Mouse (Mus musculus) megakaryocyte, adult 5-6 weeks (primary cell): ENCODE results near the gene Nupl1. TPM values are rescaled to one million over a fixed set of nuclear protein-coding genes. Genes with fewer than 3 reads are reported as not detected.

Experiments used
- ATAC-seq: 2 replicates; pipeline ENCODE4 v1.8.0; 2016; ENCODE audit warnings: mild to moderate bottlenecking, inconsistent platforms; ENCODE audit not compliant: poor library complexity, severe bottlenecking
- total RNA-seq, 2 experiments: library from RNA; stranded (forward) in 1 of 2; stranded (reverse) in 1 of 2; fragments of 153-499, 151-499 nt in 1 of 2; fragments of 221-1000, 200-1000 nt in 1 of 2; gene quantifications; 2 replicates each; pipeline versions ENCODE4 v1.2.3 to v1.2.4; 2015 to 2017

Nupl1 gene
- not detected in 2 replicates for total RNA-seq (2015)
- total RNA-seq (2017): not detected in 2 replicates

DNA sequence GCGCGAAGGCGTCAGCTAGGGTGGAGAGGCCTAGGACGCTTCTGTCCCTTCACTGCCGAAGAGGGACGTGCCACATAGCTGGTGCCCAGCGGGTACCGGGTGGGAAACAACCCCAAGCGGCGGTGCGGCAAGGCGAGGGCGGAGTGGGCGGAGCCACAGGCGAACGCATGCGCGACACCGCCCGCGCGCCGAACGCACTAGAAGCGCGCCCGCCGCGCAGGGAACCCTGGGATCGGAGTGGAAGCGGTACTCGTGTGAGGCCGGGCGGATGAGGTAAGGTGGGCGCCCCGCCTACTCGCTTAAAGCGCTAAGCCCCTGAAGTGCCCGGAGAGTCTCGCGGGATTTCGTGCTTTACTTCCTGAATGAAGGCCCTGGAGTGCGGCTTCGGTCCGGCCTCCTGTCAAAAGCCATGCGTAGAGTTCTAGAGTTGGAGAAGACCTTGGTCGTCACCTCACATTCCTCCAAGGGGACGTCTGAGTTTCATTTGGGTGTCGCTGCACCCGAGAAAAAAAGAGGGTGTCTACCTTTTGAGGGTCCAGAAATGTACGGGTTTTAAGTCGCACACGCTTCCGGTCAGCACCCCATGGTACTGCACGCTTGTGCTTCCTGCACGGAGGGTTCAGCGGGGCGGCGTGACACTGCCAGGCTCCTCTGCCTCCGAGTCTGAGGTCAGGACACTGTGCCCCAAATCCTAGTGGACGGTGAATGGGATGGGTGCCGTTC lies at the start of gene Nupl1, which contains the start of gene Gm49336:
Nupl1 (minus strand) TSS at position 151 of the 723 bp plus-strand sequence.
Gm49336 (minus strand) TSS at position 227 of the 723 bp plus-strand sequence.
- peak; percentile 95 for ATAC-seq

DNA sequence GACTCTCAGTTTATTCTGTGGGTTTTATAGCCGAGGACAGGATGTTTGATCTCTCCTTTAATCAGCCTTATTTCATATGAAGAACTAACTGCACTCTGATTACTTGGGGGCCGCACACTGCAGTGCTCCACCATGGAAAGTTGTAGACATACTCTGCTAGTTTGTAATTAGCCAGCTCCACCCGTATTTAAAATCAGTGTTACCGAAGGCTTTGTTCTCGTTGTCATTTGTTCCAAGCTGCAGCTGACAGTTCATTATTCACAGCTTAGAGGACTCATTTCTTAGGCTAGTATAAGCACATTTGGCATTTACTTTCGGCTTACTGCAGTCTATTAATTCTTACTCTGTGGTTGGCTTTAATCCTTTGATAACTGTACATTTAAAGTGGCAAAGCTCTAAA lies 49.8 kb upstream of the Nupl1 start:
- no peak for ATAC-seq

DNA sequence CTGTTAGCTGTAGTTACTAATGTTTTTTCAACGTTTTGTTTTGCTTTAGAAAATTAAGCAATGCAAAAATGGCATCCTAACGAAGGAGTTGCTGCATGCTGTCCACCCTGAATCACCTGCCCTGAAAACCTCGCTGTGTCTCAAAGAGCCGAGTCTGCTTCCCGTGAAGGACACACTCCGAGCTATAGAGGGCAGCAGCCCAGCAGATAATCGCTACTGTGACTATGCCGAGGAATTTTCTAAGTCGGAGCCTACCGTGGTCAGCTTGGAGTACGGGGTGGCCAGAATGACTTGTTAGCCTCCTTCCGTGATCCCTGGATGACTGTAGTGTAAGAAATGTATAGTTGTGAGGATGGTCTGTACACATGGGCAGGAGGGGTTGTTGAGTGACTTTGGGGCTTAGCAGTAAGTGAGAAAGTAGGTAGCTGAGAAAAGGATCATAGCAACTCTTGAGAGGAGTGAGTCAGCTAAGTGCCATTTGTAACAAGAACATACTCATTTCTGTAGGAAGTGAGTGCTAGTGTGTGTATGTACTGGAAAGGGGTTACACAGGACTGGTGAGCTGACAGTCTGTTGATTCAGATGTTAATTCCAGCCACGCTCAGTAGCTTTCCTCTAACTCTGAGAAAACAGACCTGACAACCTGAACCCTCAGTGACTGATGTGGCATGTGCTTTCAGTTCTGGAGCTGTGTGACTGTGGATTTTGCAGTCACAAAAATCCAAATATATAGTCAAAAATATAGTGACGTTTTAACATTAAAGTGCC lies 49.2 kb upstream of the Nupl1 start:
- ATAC-seq: no peak

DNA sequence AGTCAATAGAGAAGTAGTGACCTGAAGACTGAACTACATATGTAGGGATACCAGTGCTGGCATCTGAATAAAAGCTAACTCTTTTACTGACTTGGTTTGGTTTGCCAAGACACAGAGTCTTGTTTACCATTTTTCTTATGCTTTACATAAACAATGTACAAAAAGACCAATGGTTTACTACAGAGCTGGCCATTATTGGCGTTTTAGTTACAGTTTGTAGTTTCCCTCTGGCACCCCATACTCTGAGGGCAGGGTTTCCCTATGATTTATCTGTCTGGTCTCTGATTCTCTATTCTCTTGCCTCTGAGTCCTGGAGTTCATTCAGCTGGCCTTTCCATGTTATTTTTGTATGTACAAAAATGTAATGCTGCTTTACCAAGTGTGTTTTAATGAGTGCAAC lies 44.3 kb upstream of the Nupl1 start:
- ATAC-seq: no peak

DNA sequence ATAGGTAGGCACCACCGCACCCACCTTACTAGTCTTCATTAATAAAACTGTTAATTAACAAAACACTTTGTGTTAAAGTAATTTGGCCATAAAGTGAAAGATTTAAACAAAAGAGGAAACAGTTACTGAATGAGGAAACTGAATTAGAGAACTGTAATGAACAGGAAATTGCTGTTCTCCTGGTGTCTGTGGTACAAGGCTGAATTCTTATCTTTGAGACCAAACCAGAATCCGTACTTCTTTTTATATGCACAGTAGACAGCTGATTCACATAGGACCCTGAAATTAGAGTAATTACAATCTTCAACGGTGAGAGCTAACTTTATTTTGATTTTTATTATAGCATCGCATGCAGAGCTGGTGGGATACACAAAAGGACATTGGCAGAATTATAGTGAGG lies 39.1 kb upstream of the Nupl1 start:
- ATAC-seq: peak; percentile 96

DNA sequence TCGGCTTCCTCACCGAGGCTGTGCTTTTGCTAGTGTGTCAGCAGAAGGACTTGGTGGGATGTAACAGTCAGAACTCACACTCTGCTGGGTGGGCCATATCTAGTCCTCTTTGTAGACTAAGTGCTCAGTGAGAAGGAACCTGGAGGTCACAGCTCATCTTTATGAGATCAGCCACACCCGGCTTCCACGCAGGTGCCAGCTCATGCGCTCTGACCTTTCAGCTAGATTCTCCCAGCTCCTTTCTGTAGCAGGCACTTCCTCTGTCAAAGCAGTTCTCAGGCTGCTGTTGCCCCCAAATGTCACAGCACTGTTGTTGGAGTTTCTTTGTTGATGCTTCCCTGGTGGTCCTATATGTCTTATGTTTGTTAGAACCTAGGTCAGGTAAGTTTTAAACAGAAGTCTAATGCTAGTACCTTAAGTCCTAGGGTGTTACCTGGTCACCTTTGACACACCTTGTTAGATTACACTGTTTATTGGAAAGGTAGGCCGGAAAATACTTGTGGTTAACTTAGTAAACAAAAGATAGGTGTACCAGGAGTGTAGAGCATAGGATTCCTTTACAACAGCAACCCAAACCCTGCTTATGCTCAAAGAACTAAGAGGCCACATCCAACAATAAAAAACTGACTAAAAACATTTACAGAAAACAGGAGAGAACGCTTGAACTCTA lies 35.1 kb upstream of the Nupl1 start:
- ATAC-seq: no peak

DNA sequence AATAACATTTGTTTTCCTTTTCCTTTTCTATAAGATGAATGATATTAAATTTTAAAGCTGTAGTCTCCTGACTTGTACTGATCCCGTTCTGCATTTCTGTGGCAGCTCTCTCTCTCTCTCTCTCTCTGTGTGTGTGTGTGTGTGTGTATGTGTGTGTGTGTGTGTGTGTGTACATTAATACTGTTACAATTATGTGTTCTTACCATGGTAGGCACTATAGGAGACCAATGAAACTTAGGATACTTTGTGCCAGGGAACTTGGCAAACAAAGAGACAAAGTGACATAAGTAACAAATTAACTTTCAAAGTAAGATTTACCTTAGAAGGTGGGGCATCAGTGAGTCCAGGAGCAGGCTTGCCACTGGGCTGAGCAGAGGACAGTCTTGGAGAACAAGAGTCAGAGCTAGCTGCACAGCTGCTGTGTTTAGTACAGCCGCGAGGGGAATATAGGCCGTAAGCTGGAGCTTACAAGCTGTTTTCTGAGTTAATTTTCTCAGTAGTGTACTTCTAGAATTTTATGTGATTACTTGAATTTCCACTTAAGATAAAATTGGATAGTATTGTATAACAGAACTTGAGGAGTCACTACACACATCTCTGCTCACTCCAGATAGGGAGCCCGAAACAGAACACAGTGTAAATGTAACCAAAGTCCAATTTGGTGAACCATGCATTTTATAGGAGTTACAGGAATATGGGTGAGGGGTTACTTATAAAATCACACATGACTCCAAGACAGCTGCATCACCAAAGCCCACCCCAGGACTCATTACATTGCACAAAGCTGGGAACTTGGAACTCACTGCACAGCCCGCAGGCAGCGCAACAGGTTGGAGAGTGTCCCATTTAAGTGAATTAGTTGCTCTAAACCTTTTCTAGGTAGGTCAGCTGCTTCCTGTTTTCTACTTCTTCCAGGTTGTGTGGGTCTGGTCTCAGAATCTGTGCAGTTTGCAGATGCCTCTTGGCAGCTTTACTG lies 24.4 kb upstream of the Nupl1 start:
- no peak for ATAC-seq

DNA sequence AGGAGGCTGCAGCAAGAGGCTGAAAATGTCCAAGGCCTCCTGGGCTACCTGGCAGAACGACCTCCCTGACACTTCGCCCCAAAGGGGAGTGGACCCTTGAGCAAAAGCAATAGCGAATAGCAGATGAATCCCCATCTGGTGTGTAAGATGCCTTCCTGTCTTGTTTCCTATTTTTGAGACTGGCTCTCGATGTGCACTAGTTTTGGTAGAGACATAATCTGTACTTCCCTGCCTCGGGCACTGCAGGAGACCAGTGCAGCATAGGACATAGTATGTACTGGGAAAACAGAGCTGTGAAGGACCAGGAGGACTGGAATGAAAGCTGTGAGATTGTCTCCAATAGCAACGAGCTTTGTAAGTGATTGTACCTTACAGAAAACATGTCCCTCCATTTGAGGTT lies 22.1 kb upstream of the Nupl1 start:
- peak; percentile 65 for ATAC-seq

DNA sequence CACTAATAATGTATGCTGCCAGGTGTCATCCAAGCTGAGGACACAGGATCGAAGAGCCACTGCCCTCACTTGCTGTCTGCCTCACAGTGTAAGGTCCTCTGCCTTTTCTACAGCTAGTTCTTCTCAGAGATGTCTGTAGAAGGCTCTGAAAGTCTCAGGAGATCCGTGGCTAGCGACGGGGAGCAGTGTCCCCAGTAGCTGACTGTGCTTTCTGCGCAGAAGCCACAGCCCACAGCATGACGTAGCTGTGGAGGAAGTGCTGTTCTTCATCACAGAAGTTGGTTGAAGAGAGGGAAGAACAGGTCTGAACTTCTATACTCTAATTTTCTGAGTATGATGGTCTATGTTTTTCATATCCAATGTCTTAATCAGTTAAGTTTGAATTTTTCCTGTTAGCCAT lies 18.1 kb upstream of the Nupl1 start:
- peak; percentile 60 for ATAC-seq

DNA sequence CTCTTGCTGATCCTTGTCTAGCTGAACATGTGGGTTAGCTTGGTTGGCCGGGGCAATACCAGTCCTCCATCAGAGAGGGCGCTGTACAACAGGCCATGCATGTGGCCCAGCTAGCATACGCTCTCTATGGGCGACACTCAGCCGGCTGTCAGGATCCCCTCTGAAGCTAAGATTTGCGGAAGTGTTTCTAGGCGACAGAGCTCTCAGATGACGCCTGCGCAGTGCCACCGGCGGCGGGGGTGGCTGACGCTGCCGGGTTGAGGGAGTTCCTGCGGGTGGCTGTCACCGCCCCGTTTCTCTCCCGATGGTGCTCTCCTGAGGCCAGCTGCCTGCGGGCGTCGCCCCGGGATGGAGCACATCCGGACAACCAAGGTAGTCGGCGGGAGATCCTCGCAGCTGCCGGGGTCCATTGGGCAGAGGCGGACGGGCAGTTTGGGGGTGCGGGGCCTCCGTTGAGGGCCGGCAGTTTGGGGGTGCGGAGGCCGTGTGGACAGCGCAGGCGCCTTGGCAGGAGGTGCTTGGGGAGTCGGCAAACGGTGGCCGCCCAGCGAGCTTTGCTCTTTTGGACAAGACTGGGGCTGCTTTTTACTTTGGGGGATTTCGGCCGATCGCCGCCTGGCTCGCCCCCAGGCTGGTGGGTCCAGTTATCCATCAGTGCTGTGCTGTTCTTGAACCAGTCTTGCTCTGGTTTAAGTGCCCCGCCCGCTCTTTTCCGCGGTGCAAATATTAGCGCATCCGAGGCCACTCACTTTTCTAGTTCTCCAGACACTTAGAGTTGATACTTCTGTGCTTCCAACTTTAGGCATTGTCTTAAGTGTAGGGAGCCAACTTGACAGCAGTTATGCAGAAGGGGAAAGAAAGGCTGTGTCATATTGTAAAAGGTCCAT lies 14.0 kb upstream of the Nupl1 start, which contains the start of gene Mtmr6:
Mtmr6 (plus strand) TSS at position 239 of the 887 bp plus-strand sequence.
- ATAC-seq: peak; percentile 94

DNA sequence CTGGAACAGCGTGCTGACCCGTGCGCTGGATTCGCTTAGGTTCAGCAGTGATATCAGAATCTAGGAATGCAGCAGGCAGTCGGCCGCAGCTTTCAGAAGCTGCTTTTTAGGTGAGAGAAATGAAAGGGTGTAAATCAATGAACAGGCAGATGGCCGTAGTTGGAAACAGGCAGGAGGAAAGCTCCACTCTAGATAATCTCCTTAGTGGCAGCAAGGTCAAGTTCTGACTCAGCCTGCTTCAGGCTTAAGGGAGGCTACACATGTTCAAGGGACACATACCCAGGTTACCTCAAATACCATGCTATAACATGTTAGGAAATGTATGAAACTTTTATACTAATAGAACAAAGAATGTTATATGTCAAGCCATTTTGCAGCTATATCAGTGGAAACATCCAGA lies 11.1 kb upstream of the Nupl1 start:
- ATAC-seq: no peak

DNA sequence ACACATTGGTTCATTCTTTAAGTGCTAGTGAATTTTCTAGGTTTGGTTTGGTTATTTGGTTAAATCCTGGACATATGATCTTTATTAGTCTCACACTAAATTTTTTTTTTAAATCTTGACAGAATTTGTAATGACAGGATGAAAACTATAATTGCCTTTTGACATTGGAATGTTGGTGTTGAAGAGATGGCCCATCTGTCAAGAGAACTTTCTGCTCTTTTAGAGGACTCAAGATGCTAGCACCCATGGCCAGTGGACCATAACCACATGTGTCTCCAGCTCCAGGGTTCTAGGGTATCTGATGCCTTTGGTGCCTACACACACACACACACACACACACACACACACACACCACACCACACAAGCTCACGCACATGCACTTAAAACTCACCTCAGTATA lies 6.6 kb upstream of the Nupl1 start:
- no peak for ATAC-seq

DNA sequence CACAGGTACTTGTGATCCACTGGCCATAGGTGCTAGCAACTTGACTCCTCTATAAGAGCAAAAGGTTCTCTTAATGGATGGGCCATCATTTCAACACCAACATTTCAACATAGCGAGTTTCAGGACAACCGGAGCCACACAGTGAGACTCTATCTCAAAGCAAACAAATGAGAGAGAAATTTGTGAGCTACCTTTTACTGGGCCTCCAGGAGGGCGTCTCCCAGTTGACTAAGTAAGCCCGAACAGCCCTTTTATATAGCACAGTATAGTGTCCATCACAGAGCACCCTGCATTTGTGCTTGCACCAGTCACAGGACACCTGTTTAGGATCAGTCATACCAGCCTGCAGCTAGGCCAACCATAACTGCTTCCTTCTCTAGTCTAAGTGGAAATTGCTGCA lies 5.9 kb upstream of the Nupl1 start:
- ATAC-seq: no peak

DNA sequence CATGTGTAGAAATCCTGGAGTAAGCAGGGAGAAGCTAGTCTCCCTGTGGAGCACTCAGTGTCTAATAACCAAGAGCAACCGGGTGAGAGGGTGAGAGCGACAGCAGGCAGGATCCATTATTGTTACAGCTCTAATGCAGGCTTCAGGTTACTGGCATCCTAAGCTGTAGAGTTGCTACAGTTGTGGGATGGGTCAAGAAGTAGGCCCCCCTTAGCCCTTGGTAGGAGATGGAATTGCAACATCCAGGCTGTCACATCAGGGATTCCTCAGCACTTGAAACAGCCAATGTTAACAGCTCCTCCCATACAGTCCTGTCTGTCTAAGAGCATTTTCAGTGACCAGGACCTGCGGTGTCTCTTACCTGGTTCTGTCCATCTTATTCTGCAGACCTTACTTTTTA lies 5.1 kb upstream of the Nupl1 start:
- ATAC-seq: no peak

DNA sequence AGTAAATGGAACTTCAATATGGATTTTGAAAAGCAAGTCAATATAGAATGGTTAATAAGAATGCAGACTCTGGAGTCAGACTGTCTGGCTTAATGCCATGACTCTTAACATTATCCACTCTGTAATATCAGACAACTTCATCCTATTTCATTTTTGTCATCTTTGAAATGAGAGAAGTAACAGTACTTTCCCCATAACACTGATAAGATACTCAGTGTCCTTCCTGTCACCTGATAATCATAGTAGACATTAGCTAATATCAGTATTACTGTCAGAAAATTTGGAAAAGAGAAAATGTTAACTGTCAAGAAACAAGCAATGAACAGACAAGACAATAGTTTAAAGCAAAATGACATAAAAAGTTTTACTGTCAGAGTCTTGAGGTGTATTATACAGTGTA lies 3.5 kb upstream of the Nupl1 start:
- ATAC-seq: no peak

DNA sequence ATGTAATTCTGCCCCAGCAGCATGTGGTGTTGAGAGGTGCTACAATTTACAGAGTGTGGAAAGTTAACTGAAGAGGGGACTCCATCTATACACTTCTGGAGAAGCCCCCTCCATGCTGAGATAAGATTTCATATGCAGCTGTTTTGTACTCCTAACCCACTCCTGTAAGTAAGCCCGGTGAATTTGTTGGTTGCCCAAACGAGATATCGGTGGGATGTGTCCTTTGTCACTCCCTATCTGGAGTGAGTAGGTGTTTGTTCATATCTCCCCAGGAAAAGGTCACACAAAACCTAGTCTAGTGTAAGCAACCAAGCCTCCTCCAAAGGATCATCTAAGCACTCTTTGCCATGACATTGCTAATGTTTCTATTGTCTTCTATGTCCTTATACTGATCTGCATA lies 2.2 kb upstream of the Nupl1 start:
- ATAC-seq: no peak

DNA sequence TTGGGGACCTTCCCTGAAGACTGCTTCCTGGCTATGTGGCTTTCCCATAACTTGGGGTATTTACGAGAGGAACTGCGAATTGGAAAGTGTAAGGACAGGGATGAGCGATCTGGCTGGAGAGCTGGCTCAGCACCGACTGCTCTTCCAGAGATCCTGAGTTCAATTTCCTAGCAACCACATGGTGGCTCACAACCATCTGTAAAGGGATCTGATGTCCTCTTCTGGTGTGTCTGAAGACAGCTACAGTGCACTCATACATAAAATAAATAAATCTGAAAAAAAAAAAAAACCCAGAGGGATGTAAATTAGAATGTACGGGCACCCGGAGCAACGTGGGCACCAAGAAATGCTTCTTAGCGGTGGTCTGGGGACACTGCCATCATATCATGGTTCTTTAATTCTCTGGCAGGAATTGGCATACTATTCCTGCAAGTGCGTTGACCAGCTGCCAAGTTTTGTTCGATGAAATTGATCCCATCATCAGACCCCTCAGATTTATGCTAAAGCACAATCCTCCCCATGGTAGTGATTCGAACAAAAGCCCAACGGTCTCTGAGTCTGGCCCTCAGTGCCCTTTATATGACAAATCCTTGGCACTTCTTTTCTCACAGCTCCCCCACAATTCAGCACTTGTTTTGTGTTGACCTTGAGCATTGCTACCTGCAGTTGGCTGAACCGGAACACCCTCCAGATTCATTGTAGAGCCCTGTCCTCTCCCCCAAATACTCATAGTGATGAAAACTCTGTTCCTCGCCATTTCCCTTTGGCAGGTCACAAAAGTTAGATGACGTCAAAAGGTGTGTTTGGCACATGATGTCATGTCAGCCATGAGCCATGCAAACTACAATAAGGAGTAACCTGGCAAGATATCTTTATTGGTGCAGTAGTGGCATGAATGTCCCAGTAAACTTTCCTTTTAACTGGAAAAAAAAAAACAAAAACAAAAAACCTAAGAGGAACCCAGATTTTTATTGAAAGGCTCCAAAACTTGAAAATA lies 1.1 kb upstream of the Nupl1 start:
- no peak for ATAC-seq

DNA sequence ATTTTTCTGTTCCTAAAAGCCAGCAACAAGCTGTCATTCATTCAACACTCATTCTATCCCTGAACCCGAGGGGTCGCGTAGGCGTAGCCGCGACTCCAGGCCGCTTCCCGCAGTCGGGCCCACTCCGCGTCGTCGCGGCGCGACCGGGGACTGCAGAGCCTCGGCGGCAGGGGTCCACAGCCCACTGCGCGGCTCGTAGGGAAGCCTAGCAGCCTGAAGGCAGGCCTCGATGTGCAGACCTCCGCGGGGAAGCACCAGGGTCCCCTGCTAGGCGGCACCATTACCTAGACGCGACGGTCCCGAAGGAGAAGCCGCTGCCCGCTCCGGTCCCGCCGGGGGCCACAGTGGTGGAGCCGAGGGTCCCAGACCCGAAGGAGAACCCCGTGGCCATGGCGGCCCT lies 352 bp downstream of the Nupl1 start:
- ATAC-seq: peak; percentile 36
